Mouse (Mus musculus): ENCODE data around the gene Klf13. TPM values are rescaled to one million over a fixed set of nuclear protein-coding genes. Genes with fewer than 3 reads are reported as not detected.

The Klf13 gene
- polyA plus RNA-seq, 1 experiment from 2014 or later: 89.0 TPM

DNA sequence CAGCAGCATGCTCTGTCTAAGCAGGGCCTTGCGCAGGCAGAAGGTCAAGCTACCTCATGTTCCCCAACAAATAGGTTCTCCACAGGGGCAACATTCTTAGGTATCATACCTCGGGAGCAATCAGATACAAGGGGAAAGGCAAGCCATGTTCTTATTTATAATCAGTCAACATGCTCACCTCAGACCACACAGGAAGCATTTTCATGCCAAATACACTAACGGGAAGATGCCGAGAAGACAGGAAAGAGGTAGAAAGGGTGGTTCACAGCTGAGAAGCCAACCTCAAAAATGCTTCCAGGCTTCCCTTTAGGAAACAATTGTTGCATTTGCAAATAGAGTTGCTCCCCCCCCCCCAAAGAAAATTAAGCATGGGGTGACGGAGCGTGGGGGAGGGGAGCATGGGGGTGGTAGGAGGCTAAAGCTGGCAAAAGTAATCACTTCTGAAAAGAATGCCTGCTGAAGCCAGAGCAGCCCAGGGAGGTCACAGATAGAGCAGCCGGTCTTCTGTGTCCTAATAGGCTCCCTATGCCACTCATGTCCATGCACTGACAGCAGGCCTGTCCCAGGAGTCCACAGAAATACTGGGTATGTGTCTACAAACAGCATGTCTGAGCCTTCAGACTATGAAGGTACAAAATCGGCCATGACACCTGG, 16.7 kb downstream of the Klf13 start:
- TF ChIP-seq CTCF (IDR thresholded peaks at IDR 0.05) (no peak), EP300 (IDR thresholded peaks at IDR 0.05) (0 out of 2 replicates have a peak, but pooled peaks have one; percentile 26)
- DNase-seq (ENCODE audit: low spot score): no peak
- Histone ChIP-seq H3K4me1 (ENCODE audit: insufficient read depth, low read depth, low read length) (peaks cover 65% of the 10 kb centered on the region), H3K4me3 (ENCODE audit: low read depth, low read length) (no peak overlapping the region), H3K27me3 (replicated peaks; ENCODE audit: insufficient read depth, low read length) (no peaks in the 10 kb centered on the region), H3K4me2 (replicated peaks; ENCODE audit: low read depth, low read length) (no peak overlapping the region), H3K36me3 (ENCODE audit: insufficient read depth, low read length) (no peaks in the 10 kb centered on the region), H3K9ac (replicated peaks; ENCODE audit: low read depth) (no peak overlapping the region), H3K9me3 (ENCODE audit: low read length) (no peaks in the 10 kb centered on the region), H3K27ac (ENCODE audit: low read length) (no peak overlapping the region; the same call in 1 of the 2 replicates)
- 57% methylated on average over 8 of the region's 8 CpGs for WGBS
- no peak for ATAC-seq

DNA sequence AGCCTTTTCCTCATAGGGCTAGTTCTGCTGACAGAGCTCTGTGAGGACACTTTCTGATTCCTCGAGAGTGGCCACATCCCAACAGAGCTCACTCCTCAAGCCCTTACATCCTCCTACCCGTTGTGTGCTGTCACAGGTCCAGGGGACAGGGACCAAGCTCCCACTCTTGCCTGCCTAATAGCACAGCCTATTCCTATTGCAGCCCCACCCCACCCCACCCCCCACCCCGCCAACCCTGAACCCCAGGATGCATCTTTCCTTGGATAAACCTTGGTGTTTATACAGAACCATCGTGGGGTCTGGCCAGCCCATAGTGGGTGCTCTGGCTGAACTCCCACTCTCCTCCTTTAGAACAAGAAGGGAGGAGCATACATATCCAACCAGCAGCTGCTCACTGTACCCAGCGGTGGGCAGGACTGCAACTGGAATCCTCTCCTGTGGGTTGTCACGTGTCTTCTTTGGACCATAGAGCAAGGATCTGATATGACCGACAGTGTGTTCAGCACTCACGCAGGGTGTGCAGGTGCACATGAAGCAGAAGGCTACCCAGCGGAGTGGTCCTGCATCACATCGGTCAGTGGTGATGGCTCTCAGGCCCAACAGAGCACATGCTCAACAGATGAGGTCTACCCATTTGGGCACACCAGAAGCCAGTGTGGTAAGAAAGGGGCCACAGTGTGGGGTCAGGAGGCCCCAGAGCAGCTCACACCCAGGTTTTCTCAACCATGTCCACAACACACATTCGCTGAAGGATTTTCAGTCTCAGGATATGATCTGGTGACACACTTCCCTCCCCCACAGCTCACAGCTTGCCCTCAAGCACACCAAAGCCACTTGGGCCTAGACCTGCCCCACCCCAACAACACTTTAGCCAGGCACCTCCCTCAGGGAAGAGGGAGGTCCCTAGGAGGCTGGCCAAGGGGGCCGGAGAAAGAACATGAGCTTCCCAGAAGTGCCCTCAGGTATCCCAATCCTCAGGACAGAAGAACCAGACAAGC, 19.6 kb downstream of the Klf13 start:
- H3K4me1 ChIP-seq (ENCODE audit: insufficient read depth, low read depth, low read length): peaks cover 55% of the 10 kb centered on the region
- ATAC-seq (peak; percentile 90), DNase-seq (ENCODE audit: low spot score) (peak; percentile 90)
- no peak overlapping the region for H3K9ac ChIP-seq (replicated peaks; ENCODE audit: low read depth)
- H3K36me3 ChIP-seq (ENCODE audit: insufficient read depth, low read length): no peaks in the 10 kb centered on the region
- no peak overlapping the region for H3K4me3 ChIP-seq (ENCODE audit: low read depth, low read length)
- no peak overlapping the region for H3K4me2 ChIP-seq (replicated peaks; ENCODE audit: low read depth, low read length)
- peak overlapping the region; percentile 75 for H3K27ac ChIP-seq (ENCODE audit: low read length)
- 67% methylated on average over 12 of the region's 12 CpGs for WGBS
- TF ChIP-seq EP300 (IDR thresholded peaks at IDR 0.05): peak; percentile 89
- no peak for TF ChIP-seq CTCF (IDR thresholded peaks at IDR 0.05)
- H3K27me3 ChIP-seq (replicated peaks; ENCODE audit: insufficient read depth, low read length): no peaks in the 10 kb centered on the region
- no peaks in the 10 kb centered on the region for H3K9me3 ChIP-seq (ENCODE audit: low read length)

DNA sequence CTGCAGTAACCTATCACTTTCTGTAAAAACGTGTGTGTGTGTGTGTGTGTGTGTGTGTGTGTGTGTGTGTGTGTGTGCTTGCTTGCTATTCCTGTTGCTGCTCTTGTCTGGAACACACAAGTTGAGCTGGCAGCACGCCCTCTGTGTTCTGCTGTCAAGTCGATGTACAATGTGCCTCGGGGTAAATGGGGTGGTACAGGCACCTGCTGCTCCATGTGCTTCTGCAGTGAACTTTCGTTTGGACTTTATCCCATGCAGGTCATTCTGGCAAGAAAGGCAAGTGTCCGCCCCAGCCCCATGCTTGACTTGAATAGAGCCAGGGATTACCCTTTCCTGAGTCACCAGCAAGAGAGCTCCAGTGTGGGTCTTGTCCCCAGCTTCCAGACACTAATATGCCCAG, 21.0 kb downstream of the Klf13 start:
- DNase-seq (ENCODE audit: low spot score): peak; percentile 40

DNA sequence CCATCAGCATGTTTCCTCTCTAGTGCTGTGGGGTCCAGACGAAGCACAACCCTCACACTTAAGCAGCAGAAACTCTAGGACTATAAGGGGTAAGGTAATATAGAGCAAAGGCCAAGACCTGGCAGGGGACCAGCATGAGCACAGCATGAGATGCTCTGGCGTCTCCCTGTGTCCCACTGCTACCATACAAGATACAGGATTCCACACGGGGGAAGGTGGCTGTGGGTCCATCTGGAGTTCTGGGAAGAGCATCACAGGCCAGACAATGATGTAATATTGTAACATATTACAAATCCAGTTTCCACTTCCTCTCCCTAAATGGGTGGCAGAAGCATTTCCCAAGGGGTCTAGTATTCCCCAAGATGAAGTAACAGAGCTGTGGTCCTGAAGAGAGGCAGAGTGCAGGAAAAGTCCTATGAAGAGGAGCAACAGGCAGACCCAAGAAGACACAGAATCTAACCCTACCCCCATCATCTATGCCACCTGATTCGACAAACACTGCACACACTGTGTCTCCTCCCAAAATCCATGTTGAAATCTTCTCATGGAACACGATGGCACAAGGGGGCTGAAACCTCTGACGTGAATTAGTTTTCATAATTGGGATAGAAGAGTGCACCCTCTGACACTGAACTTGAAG, 22.3 kb downstream of the Klf13 start, which contains the start of gene E030018B13Rik:
E030018B13Rik (plus strand) TSS at position 590 of the 640 bp plus-strand sequence.
- DNase-seq (ENCODE audit: low spot score) (peak; percentile 52), ATAC-seq (no peak)
- Histone ChIP-seq H3K4me2 (replicated peaks; ENCODE audit: low read depth, low read length) (no peak within 1 kb of the TSS), H3K9me3 (ENCODE audit: low read length) (no peaks in the 10 kb centered on the region), H3K4me3 (ENCODE audit: low read depth, low read length) (no peak within 1 kb of the TSS), H3K4me1 (ENCODE audit: insufficient read depth, low read depth, low read length) (peaks cover 61% of the 10 kb centered on the region), H3K27ac (ENCODE audit: low read length) (peak within 1 kb of the TSS; percentile 97; the same call in 1 of the 2 replicates), H3K9ac (replicated peaks; ENCODE audit: low read depth) (no peak within 1 kb of the TSS), H3K27me3 (replicated peaks; ENCODE audit: insufficient read depth, low read length) (no peaks in the 10 kb centered on the region), H3K36me3 (ENCODE audit: insufficient read depth, low read length) (no peaks in the 10 kb centered on the region)
- TF ChIP-seq EP300 (IDR thresholded peaks at IDR 0.05): peak; percentile 26; the same call in 1 of the 2 replicates
- TF ChIP-seq CTCF (IDR thresholded peaks at IDR 0.05): no peak
- WGBS: 83% methylated on average over 6 of the region's 6 CpGs

More for the DNA sequence above, 21.0 kb downstream of the Klf13 start:
- no peak for TF ChIP-seq CTCF (IDR thresholded peaks at IDR 0.05)
- no peak for TF ChIP-seq EP300 (IDR thresholded peaks at IDR 0.05)
- Histone ChIP-seq H3K36me3 (ENCODE audit: insufficient read depth, low read length) (no peaks in the 10 kb centered on the region), H3K9me3 (ENCODE audit: low read length) (no peaks in the 10 kb centered on the region), H3K27ac (ENCODE audit: low read length) (no peak overlapping the region), H3K4me3 (ENCODE audit: low read depth, low read length) (no peak overlapping the region), H3K4me1 (ENCODE audit: insufficient read depth, low read depth, low read length) (peaks cover 57% of the 10 kb centered on the region), H3K9ac (replicated peaks; ENCODE audit: low read depth) (no peak overlapping the region), H3K4me2 (replicated peaks; ENCODE audit: low read depth, low read length) (no peak overlapping the region), H3K27me3 (replicated peaks; ENCODE audit: insufficient read depth, low read length) (no peaks in the 10 kb centered on the region)
- ATAC-seq: no peak
- WGBS: 42% methylated on average over 6 of the region's 6 CpGs

DNA sequence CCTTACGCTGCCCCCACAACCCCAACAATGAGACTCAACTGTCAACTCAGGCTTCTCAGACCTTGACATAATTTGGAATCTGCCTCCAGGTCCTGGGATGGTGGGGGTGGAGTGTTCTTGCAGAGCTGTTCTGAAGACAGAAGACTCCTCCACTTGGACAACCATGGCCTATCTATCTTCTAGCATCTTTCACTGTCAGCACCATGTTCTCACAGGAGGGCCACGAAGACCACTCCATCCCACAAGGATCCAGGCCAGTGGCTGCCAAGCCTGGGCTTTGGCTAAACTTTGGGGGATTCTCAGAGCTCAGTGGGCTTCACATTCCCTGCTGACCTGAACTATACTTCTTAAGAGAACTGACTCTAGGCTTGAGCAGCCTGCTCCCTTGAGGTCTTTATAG, 23.8 kb downstream of the Klf13 start:
- DNase-seq (ENCODE audit: low spot score) (no peak), ATAC-seq (no peak)
- H3K27me3 ChIP-seq (replicated peaks; ENCODE audit: insufficient read depth, low read length): no peaks in the 10 kb centered on the region
- no peaks in the 10 kb centered on the region for H3K9me3 ChIP-seq (ENCODE audit: low read length)
- H3K27ac ChIP-seq (ENCODE audit: low read length): peak overlapping the region; percentile 97
- no peak for TF ChIP-seq CTCF (IDR thresholded peaks at IDR 0.05)
- no peak for TF ChIP-seq EP300 (IDR thresholded peaks at IDR 0.05)
- H3K9ac ChIP-seq (replicated peaks; ENCODE audit: low read depth): no peak overlapping the region
- no peaks in the 10 kb centered on the region for H3K36me3 ChIP-seq (ENCODE audit: insufficient read depth, low read length)
- 93% methylated on average over 2 of the region's 2 CpGs for WGBS
- no peak overlapping the region for H3K4me3 ChIP-seq (ENCODE audit: low read depth, low read length)
- H3K4me1 ChIP-seq (ENCODE audit: insufficient read depth, low read depth, low read length): peaks cover 70% of the 10 kb centered on the region
- no peak overlapping the region for H3K4me2 ChIP-seq (replicated peaks; ENCODE audit: low read depth, low read length)
